Mouse (Mus musculus): ENCODE data around the gene Mesp2. TPM values are rescaled to one million over a fixed set of nuclear protein-coding genes. Genes with fewer than 3 reads are reported as not detected.
"Not testable (repeated sequence)": the region's sequence is repeated elsewhere in the genome, so short reads cannot be mapped to it uniquely, and the experiment has no call there.

Mesp2 gene
- polyA plus RNA-seq (2017; shearing (Covaris generic)), result under 1 TPM in 1 of 2 experiments, not detected in 1; 0.42 TPM

GRCm38 (mm10) chr7:79810611-79811506, at the start of gene Mesp2:
Mesp2 (plus strand) TSS chr7:79810727.
- peak; percentile 90 for ATAC-seq

GRCm38 (mm10) chr7:79761124-79761876, 49.2 kb upstream of the Mesp2 start:
- ATAC-seq, result no peak

- ATAC-seq, result no peak
Observed at GRCm38 (mm10) chr7:79762106-79762505, 48.4 kb upstream of the Mesp2 start.

GRCm38 (mm10) chr7:79765991-79766390, 44.5 kb upstream of the Mesp2 start:
- no peak for ATAC-seq

- ATAC-seq, result no peak
Observed at GRCm38 (mm10) chr7:79769664-79770063, 40.9 kb upstream of the Mesp2 start.

- no peak for ATAC-seq
Observed at GRCm38 (mm10) chr7:79771561-79772512, 38.7 kb upstream of the Mesp2 start.

- ATAC-seq, result peak; percentile 78
Observed at GRCm38 (mm10) chr7:79780647-79781626, 29.6 kb upstream of the Mesp2 start.

- ATAC-seq, result no peak
Observed at GRCm38 (mm10) chr7:79781826-79782515, 28.6 kb upstream of the Mesp2 start.

GRCm38 (mm10) chr7:79782516-79782855, 28.0 kb upstream of the Mesp2 start:
- no peak for ATAC-seq

- peak; percentile 60 for ATAC-seq
Observed at GRCm38 (mm10) chr7:79786295-79786694, 24.2 kb upstream of the Mesp2 start.

GRCm38 (mm10) chr7:79789812-79790211, 20.7 kb upstream of the Mesp2 start:
- not testable (repeated sequence) for ATAC-seq

GRCm38 (mm10) chr7:79792635-79793421, 17.7 kb upstream of the Mesp2 start:
- ATAC-seq, result no peak

- no peak for ATAC-seq
Observed at GRCm38 (mm10) chr7:79793688-79794087, 16.8 kb upstream of the Mesp2 start, which contains the start of gene Mesp1. Mesp1 (minus strand) TSS chr7:79793788.

GRCm38 (mm10) chr7:79798606-79799005, 11.9 kb upstream of the Mesp2 start:
- no peak for ATAC-seq

GRCm38 (mm10) chr7:79799048-79799447, 11.5 kb upstream of the Mesp2 start:
- ATAC-seq, result peak; percentile 64

GRCm38 (mm10) chr7:79799506-79799905, 11.0 kb upstream of the Mesp2 start:
- ATAC-seq, result no peak

- ATAC-seq, result no peak
Observed at GRCm38 (mm10) chr7:79800336-79800735, 10.2 kb upstream of the Mesp2 start.

GRCm38 (mm10) chr7:79801391-79801790, 9.1 kb upstream of the Mesp2 start:
- ATAC-seq, result no peak

GRCm38 (mm10) chr7:79802037-79802436, 8.5 kb upstream of the Mesp2 start:
- ATAC-seq, result no peak

- no peak for ATAC-seq
Observed at GRCm38 (mm10) chr7:79803887-79804286, 6.6 kb upstream of the Mesp2 start.
